Mouse (Mus musculus): Measurements from ENCODE around the gene Psma7.

Gene Psma7

DNA sequence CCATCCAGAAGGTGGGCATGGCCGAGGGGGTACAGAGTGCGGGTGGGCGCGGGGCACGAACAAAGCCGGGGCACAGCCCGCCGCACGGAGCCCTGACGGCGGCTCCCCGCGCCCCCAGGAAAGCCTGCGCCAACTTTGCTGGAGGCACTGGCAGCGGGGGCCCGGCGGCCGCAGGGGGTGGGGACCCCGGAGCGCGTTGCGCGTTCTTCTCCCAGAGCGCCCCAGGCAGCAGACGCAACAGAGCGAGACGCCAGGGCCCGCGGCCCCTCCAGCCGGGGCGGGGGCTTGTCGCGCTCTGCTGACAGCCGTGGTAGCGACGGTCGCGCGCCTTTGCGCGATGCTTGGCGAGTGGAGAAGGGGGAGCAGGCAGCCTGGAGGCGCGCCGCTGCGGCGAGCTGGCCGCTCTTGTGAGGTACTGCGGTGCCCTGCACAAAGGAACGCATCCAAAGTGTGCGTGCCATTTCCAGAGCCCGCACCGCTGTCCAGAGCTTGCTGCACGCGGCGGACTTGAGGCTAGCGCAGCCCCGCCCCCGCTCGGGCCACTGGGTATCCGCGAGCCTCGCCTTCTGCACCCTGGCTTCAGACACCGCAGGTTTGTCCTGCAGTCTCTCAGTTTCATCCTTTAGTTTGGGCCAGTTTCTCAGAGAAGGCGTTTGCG is 754 bp upstream of the Psma7 start:
- peak; percentile 62 for DNase-seq (ENCODE audit: low spot score)

DNA sequence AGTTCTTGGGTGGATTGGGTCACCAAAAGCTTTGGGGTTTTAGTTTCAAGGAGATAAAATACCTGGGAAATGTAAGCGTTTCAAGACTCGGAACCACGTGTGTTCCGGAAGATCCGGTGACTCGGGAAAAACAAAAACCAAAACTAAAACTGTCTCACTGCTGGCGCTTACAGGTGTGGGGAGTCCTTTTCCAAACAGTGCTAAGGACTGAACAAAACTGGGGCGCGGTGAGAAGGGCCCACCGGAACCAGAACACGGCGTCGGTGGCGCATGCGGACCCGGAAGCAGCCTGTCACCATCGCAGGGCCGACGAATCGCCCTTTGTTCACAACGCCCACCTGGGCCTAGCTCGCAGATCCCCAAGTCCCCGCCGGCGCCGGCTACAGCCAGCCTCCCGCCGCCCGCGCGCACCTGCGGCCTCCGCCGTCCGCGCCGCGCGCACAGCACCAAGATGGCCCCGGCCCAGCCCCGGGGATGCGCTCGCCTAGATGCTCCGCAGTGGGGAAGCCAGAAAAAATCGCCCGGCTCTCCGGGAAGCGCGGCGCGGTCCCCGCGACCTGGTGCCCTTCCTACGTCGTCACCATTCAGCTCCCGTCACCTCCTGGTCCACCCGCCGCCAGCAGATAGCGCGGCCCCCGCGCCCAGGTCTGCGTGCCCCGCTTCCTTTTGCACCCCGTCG is 517 bp downstream of the Psma7 start:
- peak; percentile 40 for DNase-seq (ENCODE audit: low spot score)

DNA sequence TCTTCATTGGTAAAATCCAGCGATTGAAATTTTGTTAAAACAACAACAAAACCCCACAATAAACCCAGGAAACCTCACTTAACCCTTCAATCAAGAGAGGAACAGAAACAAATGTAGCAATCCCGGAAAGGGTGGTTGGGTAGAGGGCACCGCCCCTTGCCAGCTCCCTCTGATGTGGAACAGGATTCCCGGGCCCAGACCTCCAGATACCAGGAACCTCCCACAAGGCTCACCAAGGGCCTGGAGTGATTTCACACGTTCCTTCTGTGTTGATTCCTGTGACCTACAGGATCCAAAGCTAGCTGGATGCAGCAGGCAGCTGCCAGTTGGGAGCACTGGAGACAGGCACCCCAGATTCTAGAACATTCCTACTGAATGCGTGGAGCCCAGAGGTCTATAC is 1.8 kb downstream of the Psma7 start:
- no peak for DNase-seq (ENCODE audit: low spot score)

DNA sequence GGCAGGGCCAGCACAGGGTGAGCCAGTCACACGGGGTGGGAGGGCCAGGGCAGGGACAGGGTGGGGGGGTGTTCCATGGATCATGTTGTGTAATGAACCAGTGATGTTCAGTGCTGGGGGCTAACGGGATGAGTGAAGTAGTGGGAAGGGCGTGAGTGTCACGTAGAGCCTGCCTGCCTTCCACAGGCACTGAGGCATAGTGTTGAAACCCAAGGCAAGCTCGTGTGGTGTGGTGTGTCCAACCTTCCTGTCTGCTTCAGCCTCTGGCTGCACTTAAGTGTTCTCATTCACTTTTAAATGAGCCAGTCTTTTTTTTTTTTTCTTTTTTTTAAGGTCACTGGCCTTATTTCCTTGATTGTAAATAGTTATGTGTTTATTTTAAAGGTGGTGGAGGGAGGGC is 7.5 kb downstream of the Psma7 start:
- DNase-seq (ENCODE audit: low spot score) = no peak

DNA sequence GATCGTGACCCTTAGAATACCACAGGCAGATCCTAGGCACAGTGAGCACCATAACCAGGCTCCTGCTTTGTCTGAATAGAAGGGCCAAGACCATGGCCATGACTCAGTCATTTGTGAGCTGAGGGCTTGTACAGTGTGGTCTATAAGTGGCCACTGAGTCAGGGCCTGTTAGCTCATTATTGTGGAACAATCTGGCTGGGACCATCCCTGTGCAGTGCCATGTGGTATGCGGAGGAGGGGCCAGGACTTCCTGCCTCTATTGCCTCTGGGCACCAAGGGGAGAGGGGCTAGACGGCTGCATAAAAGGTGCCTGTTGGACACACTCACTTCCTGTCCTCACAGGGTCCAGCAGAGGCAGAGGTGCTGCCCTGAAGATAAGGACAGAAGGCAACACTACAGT is 8.3 kb downstream of the Psma7 start:
- no peak for DNase-seq (ENCODE audit: low spot score)

DNA sequence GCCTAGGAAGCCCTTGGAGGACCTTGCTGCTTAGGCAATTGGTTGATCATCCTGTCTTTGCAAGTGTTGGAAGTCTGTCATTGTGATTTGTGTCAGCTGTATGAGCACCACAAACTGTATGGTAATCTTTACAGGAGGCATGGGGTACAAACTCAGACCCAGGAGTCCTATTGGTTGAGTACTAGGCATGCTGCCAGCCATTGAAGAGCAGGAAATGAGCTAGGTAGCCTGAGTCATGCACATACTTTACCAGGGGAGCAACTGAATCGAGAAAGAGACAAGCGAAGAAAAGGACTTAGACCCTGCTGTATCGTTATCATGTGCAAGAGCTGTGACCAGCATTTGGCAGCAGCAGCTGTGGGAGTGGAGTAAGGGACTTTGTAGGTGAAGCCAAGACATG is 9.3 kb downstream of the Psma7 start:
- DNase-seq (ENCODE audit: low spot score) = no peak

DNA sequence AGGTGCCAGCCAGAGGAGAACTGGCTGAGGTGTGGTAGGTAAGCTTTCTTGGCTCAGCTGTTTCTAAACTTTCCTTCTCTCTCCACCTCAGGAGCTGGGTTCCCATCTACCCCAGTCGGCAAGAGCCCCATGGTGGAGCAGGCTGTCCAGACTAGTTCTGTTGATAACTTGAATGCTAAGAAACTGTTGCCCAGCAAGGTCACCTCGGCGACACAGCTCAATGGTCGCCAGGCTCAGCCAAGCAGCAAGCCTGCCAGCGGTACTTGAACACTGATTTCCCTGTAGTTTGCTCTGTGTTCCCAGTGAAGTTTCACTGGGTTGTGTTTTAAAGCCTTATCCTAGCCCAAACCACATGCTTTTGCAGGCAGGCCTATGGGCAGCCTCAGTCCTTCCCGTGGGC is 11.0 kb downstream of the Psma7 start:
- no peak for DNase-seq (ENCODE audit: low spot score)

DNA sequence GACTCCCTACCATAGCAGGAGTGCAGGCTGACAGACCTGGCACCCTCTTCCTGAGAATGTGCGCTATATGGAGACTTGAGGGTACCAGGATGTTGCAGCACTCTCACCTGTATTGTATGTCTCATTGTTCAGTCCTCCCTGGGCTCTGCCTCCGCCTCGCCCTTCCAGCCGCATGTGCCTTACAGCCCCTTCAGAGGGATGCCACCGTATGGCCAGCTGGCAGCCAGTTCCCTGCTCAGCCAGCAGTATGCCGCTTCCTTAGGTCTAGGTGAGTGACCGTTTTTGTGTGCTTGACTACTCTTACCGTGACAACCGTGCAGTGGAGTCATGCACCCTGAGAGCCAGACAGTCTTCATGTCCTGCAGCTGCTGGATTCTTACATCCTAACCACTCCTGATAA is 14.5 kb downstream of the Psma7 start:
- no peak for DNase-seq (ENCODE audit: low spot score)

DNA sequence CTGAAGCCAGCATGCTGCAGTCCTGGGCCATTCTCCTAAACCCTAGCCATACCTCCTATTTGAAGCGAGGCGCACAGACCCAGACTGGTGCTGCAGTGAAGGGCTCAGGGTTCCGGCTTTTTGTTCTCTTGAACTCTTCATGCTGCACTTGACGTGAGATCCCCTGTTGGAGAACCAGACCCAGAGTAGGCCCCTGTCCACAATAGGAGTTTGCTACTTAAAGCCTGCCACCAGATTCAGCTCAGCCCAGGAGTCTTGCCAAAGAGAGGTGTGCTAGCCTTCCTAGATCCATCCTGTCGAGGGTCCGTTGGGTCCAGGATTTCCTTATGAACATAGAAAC is 16.4 kb downstream of the Psma7 start:
- DNase-seq (ENCODE audit: low spot score) = no peak

DNA sequence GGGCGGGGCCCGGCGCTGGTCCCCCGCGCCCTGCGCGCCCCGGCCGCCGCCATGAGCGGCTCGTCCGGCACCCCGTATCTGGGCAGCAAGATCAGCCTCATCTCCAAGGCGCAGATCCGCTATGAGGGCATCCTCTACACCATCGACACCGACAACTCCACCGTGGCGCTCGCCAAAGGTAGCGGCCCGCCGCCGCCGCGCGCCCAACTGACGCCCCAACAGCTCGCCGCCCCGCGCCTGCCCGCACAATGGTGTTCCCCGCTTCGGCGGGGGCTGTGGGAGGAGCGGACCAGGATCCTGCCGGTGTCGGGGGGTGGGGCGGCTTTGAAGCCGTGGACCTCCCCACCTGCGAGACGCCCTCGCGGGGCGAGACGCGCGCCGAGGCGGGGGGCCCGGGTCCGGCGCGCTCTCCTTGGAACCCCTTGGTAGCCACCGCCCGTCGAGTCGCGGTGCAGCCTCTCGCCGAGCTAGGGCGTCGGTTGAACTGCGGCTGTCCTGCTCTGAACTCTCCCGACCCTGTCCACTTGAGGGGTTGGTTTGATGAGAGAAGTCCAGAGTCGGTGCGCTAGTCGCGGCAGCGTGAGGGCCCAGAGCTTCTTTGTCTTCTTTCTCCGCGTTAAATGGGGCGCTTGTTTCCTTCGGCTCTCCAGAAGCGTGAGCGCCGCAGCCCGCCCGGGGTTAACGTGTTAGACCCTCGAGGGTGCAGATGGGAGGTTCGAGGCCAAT is 16.9 kb downstream of the Psma7 start:
- DNase-seq (ENCODE audit: low spot score) = peak; percentile 41

DNA sequence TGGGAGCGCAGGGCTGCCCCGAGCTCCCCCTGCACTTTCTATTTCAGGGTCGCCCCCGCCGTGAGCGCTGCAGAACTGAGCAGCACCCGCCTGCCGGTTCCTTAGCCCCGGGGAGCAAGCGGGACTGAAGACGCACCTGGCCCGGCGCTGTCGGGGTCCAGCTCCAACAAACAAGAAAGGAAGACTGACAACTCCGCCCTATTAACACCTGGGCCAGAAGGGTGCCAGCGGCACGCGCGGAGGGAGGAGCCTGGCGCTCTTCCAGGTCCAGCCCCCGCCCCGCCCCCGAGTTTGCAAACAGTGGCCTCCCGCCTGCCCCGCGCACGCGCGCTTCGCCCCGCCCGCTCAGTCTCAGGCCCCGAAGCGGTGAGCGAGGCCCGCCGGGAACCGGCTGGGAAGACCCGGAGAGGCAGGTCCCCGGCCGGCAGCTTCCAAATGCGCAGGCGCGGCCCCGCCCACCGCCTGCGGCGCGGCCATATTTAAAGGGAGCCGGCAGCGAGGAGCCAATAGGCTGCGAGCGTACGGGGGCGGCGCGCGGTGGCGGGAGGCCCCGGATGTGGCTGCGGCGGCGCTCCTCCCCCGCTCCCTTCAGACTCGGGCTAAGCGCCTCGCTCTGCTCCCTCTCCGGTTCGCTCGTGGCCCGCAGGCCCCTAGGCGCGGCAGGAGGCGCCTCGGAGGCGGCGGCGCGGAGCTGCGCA is 17.7 kb downstream of the Psma7 start, which contains the start of gene Lsm14b:
Gene Lsm14b, plus strand, starts transcription at position 587 of the 698 bp plus-strand sequence.
- DNase-seq (ENCODE audit: low spot score) = peak; percentile 100

DNA sequence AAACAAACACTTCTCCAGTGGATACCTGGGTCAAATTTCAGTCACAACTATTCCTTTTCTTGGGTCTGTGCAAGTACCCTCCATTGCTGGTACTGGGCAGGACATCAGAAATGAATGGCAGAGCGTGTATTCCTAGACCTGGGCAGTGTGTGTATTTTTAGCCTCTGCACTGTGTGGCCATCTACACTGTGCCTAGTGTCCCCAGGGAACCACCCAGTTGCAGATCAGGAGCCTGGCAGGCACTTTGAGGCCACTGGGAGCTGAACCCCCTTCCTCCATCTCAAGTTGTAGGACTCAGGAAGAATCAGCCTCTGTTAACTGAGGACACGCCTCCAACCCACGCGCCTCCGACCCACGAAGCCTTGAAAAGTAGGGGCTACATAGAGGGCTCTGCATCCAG is 19.5 kb downstream of the Psma7 start:
- no peak for DNase-seq (ENCODE audit: low spot score)

DNA sequence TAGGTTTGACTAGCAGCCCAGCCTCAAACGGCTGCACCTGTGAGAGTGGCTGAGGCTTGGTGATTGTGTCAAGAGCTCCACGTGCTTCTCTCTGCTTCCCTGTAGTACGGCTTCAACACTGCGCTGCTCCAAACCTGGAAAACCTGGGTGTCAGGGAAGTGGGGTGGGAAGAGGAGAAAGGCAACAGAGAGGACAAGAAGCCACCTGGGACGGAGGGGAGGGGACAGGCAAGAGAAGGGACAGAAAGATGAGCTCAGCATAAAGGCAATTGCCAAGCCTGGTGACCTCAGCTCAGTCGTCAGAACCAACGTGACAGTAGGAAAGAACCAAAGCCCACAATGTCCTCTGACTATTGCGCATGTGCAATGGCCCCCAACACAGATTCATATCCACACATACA is 21.3 kb downstream of the Psma7 start:
- no peak for DNase-seq (ENCODE audit: low spot score)

DNA sequence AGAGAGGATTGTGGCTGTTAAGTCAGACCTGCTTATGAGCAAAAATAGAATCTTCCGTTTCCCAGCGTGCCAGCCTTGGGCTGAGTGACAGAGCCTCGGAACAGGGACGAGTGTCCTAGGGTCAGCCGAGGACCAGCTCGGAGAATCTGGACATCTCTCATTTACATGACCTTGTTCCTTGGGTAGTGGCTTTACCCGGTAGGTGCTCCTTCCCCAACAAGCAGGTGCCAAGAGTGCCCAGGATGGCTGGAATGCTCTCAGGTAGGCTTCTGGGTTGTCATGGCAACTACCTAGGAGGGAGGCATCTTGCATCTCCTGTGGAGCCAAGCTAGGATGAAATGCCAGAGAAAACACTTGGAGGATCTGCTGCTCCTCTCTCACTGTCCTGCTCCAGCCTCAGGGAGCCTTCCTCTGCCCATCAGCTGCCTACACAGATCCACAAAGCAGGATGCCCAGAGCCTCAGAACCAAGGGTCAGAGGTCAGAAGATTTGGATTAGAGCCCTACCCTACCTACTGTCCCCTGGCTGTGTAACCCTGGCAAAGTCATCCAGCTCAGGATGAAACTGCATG is 22.1 kb downstream of the Psma7 start:
- no peak for DNase-seq (ENCODE audit: low spot score)

DNA sequence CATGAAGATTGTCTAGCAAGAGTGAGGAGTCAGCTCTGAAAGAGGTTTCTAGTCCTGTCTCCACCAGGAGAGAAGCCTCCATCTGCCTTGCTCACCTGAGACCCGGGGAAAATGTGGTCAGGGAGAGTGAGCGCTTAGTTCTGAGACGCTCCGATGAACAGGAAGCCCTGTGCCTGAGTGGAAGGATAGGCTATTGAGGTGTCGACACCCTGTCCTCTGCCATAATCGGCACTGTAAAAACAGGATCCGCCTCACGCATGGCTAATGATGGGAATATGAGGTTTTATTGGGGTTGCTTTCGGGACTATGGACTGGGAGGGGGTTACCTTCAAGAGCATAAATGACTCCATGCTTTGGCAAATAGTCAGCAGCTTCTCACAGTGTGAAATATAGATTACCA is 23.7 kb downstream of the Psma7 start:
- DNase-seq (ENCODE audit: low spot score) = no peak

DNA sequence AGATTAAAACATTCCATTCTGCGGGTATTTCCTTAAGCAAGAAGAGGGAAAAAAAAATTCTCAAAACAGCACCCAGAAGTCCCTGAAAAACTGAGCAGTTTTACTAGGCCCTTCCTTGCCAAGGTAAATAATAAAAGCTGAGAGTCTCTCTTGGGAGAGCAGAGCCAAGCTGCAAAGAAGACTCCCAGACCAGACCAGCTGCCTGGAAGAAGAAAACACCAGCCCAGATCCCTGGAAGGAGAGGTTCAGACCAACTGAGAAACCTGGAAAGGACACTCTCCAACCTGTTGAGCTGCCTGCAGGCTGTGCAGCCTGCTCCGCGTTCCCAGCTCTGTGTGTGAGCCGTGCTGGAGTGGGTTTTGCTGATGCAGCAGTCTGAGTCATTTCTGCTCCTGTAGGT is 24.6 kb downstream of the Psma7 start:
- no peak for DNase-seq (ENCODE audit: low spot score)

DNA sequence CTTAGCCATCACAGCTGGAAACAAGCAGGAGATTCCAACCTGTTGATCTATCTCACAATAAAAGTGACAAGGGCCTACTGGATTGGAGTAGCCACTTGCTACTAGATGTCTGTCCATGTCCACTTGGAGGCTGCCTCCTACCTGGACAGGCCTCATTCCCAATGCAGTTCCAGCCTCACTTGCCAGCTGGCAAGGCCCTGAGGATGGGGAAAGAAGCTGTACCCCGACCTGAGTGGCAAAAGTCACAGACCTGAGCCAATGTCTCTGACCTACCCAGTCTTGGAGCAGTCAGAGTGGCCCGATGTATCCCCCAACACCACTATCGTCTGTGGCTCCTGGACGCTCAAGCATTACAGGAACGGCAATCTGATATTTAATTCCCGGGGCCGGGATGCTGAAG is 28.5 kb downstream of the Psma7 start:
- no peak for DNase-seq (ENCODE audit: low spot score)

DNA sequence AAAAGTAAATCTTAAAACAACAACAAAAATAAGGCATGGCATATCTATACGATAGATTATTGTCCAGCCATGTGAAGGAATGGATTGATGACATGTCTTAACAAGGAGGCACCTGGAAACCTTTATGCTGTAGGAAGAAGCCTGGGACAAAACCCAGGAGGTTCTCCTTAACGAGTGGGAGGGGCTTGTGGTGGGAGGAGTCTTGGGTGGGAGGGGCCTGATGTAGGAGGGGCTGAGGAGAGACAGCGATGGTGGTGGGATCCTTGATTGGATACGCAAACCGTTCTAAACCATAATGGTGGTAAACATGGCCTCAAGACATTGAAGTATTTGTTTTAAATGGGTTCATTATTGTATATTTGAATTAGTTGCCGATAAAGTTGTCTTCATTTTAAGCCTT is 30.9 kb downstream of the Psma7 start:
- DNase-seq (ENCODE audit: low spot score) = no peak

DNA sequence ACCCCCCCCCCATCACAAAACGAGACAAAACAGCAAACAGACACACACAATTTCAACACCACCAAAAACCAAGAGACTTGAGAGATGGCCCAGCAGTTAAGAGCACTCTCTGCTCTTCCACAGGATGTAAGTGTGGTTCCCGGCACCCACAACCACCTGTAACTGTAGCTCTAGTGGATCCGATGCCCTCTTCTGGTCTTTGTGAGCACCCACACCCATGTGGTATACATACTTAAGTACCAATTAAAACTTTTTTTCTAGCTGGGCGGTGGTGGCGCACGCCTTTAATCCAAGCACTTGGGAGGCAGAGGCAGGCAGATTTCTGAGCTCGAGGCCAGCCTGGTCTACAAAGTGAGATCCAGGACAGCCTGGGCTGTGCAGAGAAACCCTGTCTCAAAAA is 31.5 kb downstream of the Psma7 start:
- no peak for DNase-seq (ENCODE audit: low spot score)

DNA sequence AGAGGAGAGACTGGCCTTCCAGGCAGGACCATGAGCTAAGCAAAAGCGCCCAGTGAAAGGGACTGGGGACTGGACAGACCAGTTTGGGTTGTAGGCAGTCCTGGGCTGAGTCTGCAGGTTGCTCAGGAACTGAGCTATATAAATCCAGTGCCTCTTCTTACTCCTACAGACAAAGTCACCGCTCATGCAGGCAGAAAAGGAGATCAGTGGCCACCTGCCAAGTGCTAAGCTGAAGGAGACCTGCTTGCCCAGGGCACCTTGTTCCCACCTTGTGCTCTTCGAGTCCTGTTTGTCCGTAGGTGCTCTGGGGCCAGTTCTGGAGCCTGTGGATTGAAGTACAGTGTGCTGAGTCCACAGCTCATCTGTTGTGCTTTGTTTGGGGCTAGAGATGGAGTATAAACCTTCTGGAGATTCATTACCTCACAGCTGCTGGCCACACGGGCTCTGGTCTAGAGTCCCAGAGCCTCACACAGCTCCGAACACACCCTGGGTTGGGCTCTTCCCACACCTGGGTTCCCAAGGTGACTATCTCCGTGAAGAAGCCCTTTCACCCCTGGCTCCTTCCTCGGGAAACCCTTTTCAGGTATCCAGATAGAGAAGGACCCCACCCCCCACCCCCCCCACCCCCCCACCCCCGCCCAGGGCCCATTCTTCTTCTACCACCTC is 35.7 kb downstream of the Psma7 start:
- no peak for DNase-seq (ENCODE audit: low spot score)

DNA sequence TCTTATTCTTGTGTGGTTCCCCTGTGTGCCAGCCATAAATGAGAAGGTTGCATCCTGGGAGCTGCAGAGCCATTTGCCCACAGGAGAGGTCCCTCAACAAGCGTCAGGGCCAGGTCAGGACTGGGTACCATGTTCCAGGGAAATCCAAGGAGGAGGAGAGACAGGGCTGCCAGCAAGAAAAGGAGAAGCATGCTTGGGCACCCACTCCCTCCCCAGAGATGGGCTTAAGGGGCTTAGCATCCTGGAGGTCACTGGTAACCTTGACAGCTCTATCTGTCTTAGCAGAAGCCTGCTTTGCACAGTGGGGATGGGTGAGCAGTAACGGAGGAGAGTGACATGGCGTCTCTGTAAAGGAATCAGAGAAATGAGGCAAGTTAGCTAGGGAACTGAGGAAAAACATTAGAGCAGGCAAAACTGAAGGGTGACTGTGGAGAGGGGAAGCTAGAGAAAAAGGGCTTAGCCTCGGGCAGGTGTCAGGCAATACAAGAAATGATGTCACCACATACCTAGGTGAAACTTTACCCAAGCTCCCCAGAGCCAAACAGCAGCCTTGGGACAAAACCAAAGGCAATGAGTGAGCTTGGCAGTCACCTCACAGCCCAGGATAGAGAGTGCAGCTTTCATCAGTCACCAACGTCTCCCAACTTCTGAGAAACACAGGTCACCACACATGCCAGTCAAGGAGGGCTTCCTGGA is 36.4 kb downstream of the Psma7 start:
- DNase-seq (ENCODE audit: low spot score) = no peak

Measured in T-cell, adult 2 months (primary cell).